8 mouse cellular contexts compared by ENCODE assay signal in the genomic region with DNA sequence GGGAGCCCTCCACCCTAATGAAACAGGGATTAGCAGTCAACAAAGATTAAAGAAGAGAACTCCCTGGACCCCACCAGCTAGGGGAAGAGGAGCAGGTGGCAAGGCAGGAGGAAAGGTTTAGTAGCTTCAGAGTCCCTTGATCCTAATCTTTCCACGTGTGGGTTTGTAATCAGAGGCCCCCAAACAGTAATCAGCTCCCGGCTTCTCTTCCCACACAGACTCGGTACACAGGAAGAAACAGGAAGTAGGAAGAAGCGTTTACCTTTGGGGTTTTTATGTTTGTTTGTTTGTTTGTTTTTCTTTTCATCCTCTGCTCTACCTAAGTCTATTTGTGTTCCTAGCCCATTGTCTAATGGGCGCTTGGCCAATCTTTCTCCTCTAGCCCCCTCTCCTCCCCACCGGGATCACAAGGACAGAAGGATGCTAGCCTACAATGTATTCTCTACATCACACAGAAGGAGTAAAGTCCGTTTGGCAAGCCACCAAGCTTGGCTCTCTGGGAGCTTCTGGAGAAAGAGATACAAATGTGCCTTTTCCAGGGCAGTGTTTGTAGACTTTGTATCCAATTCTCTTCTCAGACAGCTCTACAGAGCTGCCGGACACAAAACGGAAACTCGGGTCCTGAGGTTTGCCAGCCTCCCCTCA.
A peak's percentile ranks its signal among the peaks of the same experiment; 100 is the strongest.
DNase-seq lines count a peak whose midpoint lies in the region; ATAC-seq and TF ChIP-seq lines count a peak whose summit lies in the region.

No protein-coding gene starts in this region.

- peak overlapping the region; percentile 41 for H3K27ac ChIP-seq in lung, embryonic 15.5 days
- no peak overlapping the region for H3K27ac ChIP-seq in liver, postnatal 0 days (ENCODE audit: low read depth)

- no peak for ATAC-seq in cerebellum, adult (ENCODE audit: insufficient number of reproducible peaks, low FRiP score, low TSS enrichment)
- no peak for ATAC-seq in lung, embryonic 15.5 days (ENCODE audit: borderline replicate concordance, extremely low read depth, low FRiP score, low TSS enrichment)
- ATAC-seq in liver, postnatal 0 days, result no peak
- no peak for ATAC-seq in frontal cortex, adult (ENCODE audit: low TSS enrichment)

- DNase-seq in cerebellum, adult 11-12 months, result peak; percentile 41
- no peak for DNase-seq in lung, postnatal 25 days (ENCODE audit: low spot score)
- DNase-seq in heart, postnatal 14 days, result peak; percentile 30 to 58
- peak; percentile 63 for DNase-seq in liver, postnatal 0 days
- no peak for DNase-seq in thymus, postnatal 10 days (ENCODE audit: low spot score in 2 of 2)

- no peaks in the 10 kb centered on the region for H3K9me3 ChIP-seq in lung, embryonic 15.5 days
- H3K9me3 ChIP-seq in liver, postnatal 0 days (ENCODE audit: low read length), result no peaks in the 10 kb centered on the region

- H3K4me2 ChIP-seq in lung, embryonic 15.5 days, result no peak overlapping the region
- no peak overlapping the region for H3K4me2 ChIP-seq in liver, postnatal 0 days (ENCODE audit: low read depth, low read length)

- 42% methylated on average over 10 of the region's 10 CpGs for WGBS in lung, embryonic 15.5 days
- WGBS in liver, postnatal 0 days (ENCODE audit: insufficient replicate concordance), result 35% methylated on average over 10 of the region's 10 CpGs

- no peak for TF ChIP-seq CTCF in liver, postnatal 0 days (IDR thresholded peaks at IDR 0.05; ENCODE audit: low read depth)

- H3K27me3 ChIP-seq in lung, embryonic 15.5 days, result no peaks in the 10 kb centered on the region
- H3K27me3 ChIP-seq in liver, postnatal 0 days (ENCODE audit: insufficient read depth, low read length), result no peaks in the 10 kb centered on the region

- H3K9ac ChIP-seq in lung, embryonic 15.5 days, result no peak overlapping the region
- no peak overlapping the region for H3K9ac ChIP-seq in liver, postnatal 0 days (replicated peaks)

- H3K36me3 ChIP-seq in lung, embryonic 15.5 days, result no peaks in the 10 kb centered on the region
- H3K36me3 ChIP-seq in liver, postnatal 0 days (replicated peaks; ENCODE audit: insufficient read depth, low read length), result no peaks in the 10 kb centered on the region

- H3K4me3 ChIP-seq in lung, embryonic 15.5 days, result no peak overlapping the region
- H3K4me3 ChIP-seq in liver, postnatal 0 days (ENCODE audit: low read depth, low read length), result no peak overlapping the region

- intact Hi-C loops in heart, postnatal 14 days (cut with DNase I), result no loop called here

- no peak for TF ChIP-seq EP300 in liver, postnatal 0 days (IDR thresholded peaks at IDR 0.05; ENCODE audit: low read depth)

- H3K4me1 ChIP-seq in lung, embryonic 15.5 days, result peaks cover 25% of the 10 kb centered on the region
- peaks cover 23% of the 10 kb centered on the region for H3K4me1 ChIP-seq in liver, postnatal 0 days (ENCODE audit: insufficient read depth)

Comparison
In these comparisons a context has a peak if more than half of its experiments do, and no peak if none do; other contexts are left out.
1. DNase-seq: peak in cerebellum, adult 11-12 months (single experiment), heart, postnatal 14 days (2 of 2) and liver, postnatal 0 days (single experiment); none in lung, postnatal 25 days (single experiment) and thymus, postnatal 10 days (0 of 2).